Mouse (Mus musculus) lung, postnatal 10 days (tissue): ENCODE measurements around the gene Bcap29.
A peak's percentile ranks its signal among the peaks of the same experiment; 100 is the strongest.
"Not testable (repeated sequence)": the region's sequence is repeated elsewhere in the genome, so short reads cannot be mapped to it uniquely, and the experiment has no call there.

Experiments used
- DNase-seq: peaks from one replicate; pipeline ENCODE4 v3.0.0; 2021

The Bcap29 gene

DNA sequence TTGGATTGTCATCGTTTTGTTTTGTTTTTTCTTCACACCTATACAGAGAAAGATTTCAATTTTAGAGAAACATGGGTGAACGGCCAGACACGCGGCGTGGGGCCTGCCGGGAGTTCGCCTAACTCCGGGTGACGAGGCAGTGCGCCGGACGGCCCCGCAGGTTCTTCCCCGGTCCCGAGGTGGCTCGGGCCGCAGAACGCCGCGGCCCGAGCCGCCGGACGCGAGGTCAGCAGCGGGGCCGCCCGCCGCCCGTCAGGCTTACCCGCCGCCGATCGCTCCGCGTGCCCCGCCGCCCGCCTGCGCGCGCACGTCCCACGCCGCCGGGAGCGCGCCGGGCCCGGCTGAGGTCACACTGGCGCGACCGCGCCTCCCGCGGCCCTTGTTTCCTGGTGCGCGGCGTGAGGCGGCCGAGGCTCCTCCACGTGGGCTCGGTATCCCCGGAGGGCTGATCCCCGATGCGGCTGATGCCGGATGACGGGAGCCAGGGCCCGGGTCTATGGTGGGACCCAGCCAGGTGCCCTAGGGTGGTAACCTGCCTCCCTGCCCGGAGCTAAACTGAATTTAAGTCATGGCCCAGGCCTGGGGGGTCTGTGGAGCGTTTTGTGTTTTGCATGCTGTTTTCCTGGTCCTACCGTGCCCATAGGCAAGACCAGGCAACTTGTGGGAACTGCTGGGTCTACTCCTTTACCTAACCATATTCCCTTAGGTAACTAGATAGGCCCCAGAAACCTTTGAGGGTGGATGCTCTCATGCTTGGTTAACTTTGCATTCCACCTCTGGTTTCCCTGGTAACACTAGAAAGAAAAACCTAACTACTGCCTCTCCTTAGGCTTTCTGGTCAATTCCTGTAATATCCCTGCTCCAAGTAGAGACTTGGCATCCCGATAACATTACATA, at the start of gene Bcap29:
Gene Bcap29 (minus strand): TSS at position 316 of the 897 bp plus-strand sequence.
- peak; percentile 85 for DNase-seq

DNA sequence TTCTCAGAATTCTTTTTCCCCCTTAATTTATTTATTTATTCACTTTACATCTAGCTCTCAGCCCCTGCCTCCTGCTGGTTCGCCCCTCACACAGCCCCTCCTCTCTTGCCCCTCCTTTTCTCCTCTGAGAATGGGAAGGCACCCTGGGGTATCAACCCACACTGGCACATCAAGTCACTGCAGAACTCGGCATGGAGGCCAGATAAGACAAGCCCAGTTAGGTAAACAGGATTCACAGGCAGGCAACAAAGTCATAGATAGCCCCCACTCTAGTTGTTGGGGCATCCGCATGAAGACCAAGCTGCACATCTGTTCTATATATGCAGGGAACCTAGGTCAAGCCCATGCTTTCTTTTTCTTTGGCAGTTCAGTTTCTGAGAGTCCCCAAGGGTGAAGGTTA, 32.7 kb upstream of the Bcap29 start:
- no peak for DNase-seq

DNA sequence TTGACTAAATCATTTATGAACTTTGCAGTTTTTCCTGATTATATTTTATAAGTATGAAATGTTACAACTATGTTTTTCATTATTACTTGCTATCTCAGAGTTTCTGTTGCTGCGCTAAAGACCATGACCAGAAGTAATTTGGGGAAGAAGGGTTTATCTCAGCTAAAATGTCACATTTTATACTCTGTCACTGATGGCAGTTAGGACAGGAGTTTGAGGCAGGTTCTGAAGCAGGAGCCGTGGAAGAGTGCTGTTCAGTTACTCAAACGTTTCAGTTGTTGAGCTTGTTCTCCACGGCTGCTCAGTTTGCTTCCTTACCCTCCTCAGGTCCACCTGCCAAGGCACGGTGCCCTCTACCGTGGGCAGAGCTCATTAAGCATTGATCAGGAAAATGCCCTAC, 31.5 kb upstream of the Bcap29 start:
- DNase-seq, result no peak

GRCm38 (mm10) chr12:31656841-31657240, 22.4 kb upstream of the Bcap29 start:
- no peak for DNase-seq

GRCm38 (mm10) chr12:31654965-31655477, 20.6 kb upstream of the Bcap29 start:
- DNase-seq, result no peak

DNA sequence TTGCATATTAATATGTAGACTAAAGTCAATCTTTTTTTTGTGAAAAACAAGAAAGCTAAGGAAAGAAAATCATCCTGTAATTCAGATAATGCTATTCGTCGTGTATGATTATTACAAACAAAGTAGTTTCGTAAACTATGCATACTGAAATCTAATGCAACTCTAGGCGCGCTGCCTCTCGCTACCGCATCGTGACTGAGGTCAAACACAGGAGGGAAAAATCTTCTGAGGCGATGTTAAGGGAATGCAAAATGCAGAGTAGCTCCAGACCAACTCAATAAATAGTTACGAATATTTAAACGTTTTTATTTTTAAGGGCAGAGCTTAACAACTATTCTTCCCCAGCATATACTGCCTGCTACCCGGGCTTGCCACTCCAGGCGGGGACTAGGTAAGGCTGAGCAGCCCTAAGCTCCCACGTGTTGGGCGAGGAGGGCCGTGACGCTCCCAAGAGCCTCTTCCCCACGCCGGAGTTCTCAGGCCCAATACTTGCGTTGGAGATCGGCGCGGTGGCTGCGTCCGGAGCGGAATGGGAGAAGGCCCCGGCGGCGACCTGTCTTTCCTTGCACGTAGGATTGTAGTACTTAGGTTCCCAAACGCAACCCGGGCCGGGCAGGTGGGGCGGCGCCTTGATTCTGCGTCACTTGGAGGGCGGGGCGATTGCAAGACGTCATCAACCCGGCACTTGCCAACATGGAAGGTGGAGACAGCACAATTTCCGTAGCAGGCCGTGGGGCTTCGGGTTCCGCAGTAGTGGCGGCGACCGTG, 19.9 kb upstream of the Bcap29 start, which contains the start of the genes Dus4l and Cog5:
Gene Dus4l (minus strand): TSS at position 630 of the 768 bp plus-strand sequence.
Gene Cog5 (plus strand): TSS at position 673 of the 768 bp plus-strand sequence.
- peak; percentile 96 for DNase-seq

- DNase-seq, result no peak
Observed at GRCm38 (mm10) chr12:31653611-31654010, 19.2 kb upstream of the Bcap29 start.

- DNase-seq, result peak; percentile 1
Observed at GRCm38 (mm10) chr12:31635240-31635607, 766 bp upstream of the Bcap29 start.

GRCm38 (mm10) chr12:31633970-31634342, 502 bp downstream of the Bcap29 start:
- peak; percentile 24 for DNase-seq

- DNase-seq, result not testable (repeated sequence)
Observed at GRCm38 (mm10) chr12:31628396-31628795, 6.1 kb downstream of the Bcap29 start.

- no peak for DNase-seq
Observed at GRCm38 (mm10) chr12:31625016-31625415, 9.4 kb downstream of the Bcap29 start.

DNA sequence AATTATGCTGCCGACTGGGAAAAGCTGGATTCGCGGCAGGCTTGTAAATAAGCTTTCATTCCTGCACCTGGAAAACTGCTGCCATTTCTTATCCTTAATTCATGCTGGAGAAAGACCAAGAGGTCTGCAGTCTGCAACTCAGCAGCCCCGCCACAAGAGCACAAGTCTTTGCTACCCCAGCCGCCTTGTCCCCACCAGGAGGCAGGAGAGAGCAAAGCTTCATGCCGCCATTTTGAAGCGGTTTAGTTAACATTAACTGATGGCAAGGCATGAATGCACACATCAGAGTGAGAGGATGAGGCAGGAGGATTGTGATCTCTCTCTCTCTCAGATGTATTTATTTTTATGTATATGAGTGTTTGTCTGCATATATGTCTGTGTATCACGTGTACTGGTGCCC, 14.4 kb downstream of the Bcap29 start:
- no peak for DNase-seq

GRCm38 (mm10) chr12:31613353-31613752, 21.1 kb downstream of the Bcap29 start:
- DNase-seq, result no peak

DNA sequence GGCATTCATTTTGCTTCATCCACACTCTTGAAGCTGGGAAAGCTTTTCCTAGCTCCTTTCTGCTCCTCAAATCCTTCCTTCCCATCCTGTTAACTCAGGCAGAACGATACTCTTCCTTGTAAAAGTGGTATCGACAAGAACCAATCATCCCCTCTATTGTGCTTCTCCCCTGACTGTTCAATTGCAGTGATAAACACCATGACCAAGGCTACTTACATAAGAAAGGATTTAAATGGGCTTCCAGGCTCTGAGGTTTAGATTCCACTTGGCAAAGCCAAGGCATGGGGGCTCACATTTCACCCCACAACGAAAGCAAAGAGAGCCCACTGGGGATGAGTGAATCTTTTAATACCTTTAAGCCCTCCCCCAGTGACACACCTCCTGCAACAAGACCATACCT, 26.3 kb downstream of the Bcap29 start:
- no peak for DNase-seq

DNA sequence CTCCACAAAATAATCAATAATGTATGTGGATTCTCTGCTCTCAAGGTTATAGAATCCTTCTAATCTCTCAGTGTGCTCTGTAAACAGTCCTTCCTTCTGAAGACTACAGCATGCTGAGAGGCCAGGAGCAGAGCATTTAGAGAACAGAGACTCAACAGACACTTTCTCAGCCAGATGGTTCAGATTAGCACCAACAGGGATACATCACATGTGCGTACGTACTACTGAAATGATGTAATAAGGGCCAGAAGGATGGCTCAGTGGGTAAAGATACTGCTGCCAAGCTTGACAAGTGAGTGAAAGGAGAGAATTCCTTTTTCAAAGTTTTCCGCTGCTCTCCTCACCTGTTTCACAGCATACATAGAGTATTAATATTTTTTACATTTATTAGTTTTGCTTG, 29.6 kb downstream of the Bcap29 start:
- DNase-seq, result no peak

DNA sequence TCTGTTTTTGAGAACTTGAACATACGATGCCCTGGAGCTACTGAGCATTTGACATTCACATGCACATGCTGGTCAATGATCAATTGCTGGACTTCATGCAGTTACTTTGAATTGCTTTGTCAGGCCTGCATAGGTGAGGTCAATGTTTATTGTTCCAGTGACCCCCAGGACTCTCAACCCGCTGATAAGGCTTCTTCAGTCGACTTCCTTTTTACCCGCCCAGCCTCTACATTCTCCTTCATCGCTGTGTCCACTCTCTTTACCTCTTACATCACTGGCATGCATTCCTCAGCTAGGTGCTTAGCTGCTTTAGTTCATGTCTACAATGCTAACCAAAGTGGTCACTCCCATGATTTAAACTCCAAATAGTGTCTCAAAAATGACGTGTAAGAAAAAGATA, 30.9 kb downstream of the Bcap29 start:
- DNase-seq, result no peak

DNA sequence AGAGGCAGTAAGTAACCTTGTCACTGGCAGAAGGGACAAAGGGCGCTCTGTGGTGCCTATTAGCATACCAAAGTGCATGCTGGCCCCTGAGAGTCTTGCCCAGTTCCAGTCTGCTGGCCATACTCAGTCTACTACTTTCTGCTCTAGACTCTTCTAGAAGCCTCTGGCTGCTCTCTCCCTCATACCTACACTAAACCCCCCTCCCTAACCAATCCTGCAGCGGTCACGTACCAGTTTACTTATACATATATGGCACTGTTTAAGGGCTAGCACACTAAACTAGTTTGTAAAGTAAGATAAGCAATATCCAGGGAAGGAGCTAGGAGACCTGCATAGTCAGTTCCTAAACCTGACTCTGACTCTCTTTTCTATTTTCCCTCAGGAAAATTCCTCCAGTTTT, 40.2 kb downstream of the Bcap29 start:
- no peak for DNase-seq

DNA sequence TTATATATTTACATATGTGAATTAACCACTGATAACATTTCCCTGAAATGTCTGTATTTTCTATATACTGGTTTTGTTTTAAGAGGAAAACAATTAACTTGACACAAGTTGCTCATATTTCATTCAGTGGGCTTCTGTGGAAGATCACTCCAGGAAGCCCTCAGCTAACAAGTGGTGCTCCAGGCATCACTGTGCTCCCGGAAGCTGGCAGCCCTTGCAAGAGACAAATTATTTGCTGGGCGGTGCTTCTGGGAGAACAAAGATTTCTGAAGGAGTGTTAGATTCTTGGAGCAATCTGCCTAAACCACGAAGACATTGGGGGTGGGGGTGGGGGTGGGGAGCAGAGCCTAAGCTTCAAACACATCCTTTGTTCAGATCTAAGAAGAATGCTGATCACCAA, 42.4 kb downstream of the Bcap29 start:
- peak; percentile 36 for DNase-seq

GRCm38 (mm10) chr12:31583726-31584125, 50.7 kb downstream of the Bcap29 start:
- no peak for DNase-seq

- no peak for DNase-seq
Observed at GRCm38 (mm10) chr12:31582081-31582480, 52.4 kb downstream of the Bcap29 start.

DNA sequence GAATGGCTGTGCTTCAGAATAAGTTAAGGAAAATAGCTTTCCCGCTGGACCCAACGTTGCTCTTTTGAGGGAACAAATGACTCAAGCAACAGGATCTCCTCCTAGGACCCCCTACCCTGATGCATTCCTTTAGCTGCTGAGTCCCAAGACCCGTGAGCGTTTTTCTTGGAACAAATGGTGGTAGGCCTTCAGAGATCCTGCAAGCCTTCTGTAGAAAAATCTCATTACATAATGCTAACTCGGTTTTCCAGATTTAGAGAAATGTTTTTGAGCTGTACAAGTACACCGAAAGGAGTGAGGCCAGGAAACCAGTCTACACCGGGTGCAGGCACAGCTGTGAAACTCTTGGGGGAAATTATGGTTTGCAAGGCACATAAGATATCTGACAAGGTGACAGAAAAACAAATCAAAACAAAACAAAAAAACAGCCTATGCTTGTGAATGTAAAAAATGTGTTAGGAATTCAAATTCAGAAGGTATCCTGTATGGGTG, 53.1 kb downstream of the Bcap29 start:
- no peak for DNase-seq

GRCm38 (mm10) chr12:31580634-31581318, 53.7 kb downstream of the Bcap29 start:
- no peak for DNase-seq
